In the genomic region with DNA sequence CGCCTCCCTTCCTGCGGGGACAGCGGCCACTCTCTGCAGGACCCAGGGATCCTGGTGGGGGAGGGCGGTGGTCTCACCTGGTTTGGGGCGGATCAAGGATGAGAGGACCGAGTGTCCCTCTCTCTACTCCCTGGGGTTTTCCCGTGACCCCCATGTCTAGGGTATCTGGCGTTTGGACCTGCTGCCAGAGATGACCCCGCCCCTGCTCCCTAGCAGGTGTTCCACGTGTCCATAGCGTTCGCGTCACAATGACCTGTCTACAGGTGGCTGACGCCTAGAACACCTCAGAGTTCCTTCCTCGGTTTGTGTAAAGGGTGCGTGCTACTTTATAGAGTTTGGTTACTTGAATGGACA, we compare ENCODE assay signal across 8 mouse cellular contexts. TPM values are rescaled to one million over a fixed set of nuclear protein-coding genes. Genes with fewer than 3 reads are reported as not detected.
DNase-seq lines count a peak whose midpoint lies in the region; ATAC-seq lines count a peak whose summit lies in the region.

Gene Ica1, minus strand, starts transcription at position 193 of the 354 bp plus-strand sequence.

- peak within 1 kb of the TSS; percentile 76 for H3K9ac ChIP-seq in midbrain, embryonic 11.5 days (ENCODE audit: low read length)

- no peaks in the 10 kb centered on the region for H3K36me3 ChIP-seq in midbrain, embryonic 11.5 days (ENCODE audit: control insufficient read depth, insufficient read depth, low read length)

- whole genome bisulfite sequencing in midbrain, embryonic 11.5 days: 0% methylated on average over 13 of the region's 16 CpGs

- 0 out of 2 replicates have a peak, but pooled peaks cover 2% of the 10 kb centered on the region for H3K4me1 ChIP-seq in midbrain, embryonic 11.5 days (ENCODE audit: control insufficient read depth, insufficient read depth, low read length)

- no peaks in the 10 kb centered on the region for H3K9me3 ChIP-seq in midbrain, embryonic 11.5 days (ENCODE audit: control insufficient read depth, low read length)

- intact Hi-C loops in left cerebral cortex, postnatal 10 days (cut with DNase I): no loop called here

- H3K27ac ChIP-seq in midbrain, embryonic 11.5 days (ENCODE audit: low read depth, low read length): no peak within 1 kb of the TSS

- peaks cover 2% of the 10 kb centered on the region; the same call in 1 of the 2 replicates for H3K27me3 ChIP-seq in midbrain, embryonic 11.5 days (ENCODE audit: control insufficient read depth, insufficient read depth, low read length)

- ATAC-seq in cerebellum, adult (ENCODE audit: insufficient number of reproducible peaks, low FRiP score, low TSS enrichment): peak; percentile 56
- no peak; the same call in 1 of the 2 replicates for ATAC-seq in granulocyte monocyte progenitor cell, adult 5-6 weeks (replicated peaks; ENCODE audit: poor library complexity, severe bottlenecking)
- no peak; the same call in 1 of the 2 replicates for ATAC-seq in midbrain, embryonic 11.5 days (ENCODE audit: low FRiP score)
- no peak for ATAC-seq in erythroid progenitor cell, adult 5-6 weeks (replicated peaks; ENCODE audit: low FRiP score, poor library complexity, severe bottlenecking)

- DNase-seq in cerebellum, adult 18-20 months: no peak
- DNase-seq in right cerebral cortex, postnatal 36 days (ENCODE audit: low spot score in 2 of 2): peak; percentile 9 to 18
- DNase-seq in right cerebral cortex, postnatal 14 days: no peak
- DNase-seq in left cerebral cortex, postnatal 10 days (ENCODE audit: extremely low spot score in 1 of 2, low spot score in 2 of 2): no peak
- no peak for DNase-seq in midbrain, embryonic 11.5 days (ENCODE audit: low spot score, missing footprints)

- H3K4me3 ChIP-seq in midbrain, embryonic 11.5 days (ENCODE audit: low read depth, low read length): peak within 1 kb of the TSS; percentile 70

- peak within 1 kb of the TSS; percentile 88 for H3K4me2 ChIP-seq in midbrain, embryonic 11.5 days

RNA-seq across cellular contexts. Expression of gene Ica1, which starts in this region (rescaled TPM):
- 21.6 and 36.8 TPM in 2 replicates for total RNA-seq in granulocyte monocyte progenitor cell, adult 5-6 weeks (2014; fragmentation: Nextera tagmentation)
- total RNA-seq in granulocyte monocyte progenitor cell, adult 5-6 weeks (2017): 24.4 and 33.1 TPM in 2 replicates
- 10 to 100 TPM; 62.1 to 66.6 TPM for total RNA-seq in left cerebral cortex, postnatal 10 days (2021)
- polyA plus RNA-seq in midbrain, embryonic 11.5 days (2014; fragmentation: Nextera tagmentation; extraction: Ambion mirVana): 15.9 and 18.7 TPM in 2 replicates
- 11.9 and 21.8 TPM in 2 replicates for total RNA-seq in erythroid progenitor cell, adult 5-6 weeks (2015; ENCODE audit: low replicate concordance)
- total RNA-seq in erythroid progenitor cell, adult 5-6 weeks (2017; ENCODE audit: low replicate concordance): 4.4 and 8.9 TPM in 2 replicates

Comparison
In these comparisons a context has a peak if more than half of its experiments do, and no peak if none do; other contexts are left out.
1. DNase-seq: peak in right cerebral cortex, postnatal 36 days (2 of 2); none in cerebellum, adult 18-20 months (0 of 2), right cerebral cortex, postnatal 14 days (single experiment), left cerebral cortex, postnatal 10 days (0 of 2) and midbrain, embryonic 11.5 days (single experiment).